Mouse (Mus musculus) telencephalon, adult 2 months (tissue): ENCODE measurements around the gene P3h4.
"Not testable (repeated sequence)": the region's sequence is repeated elsewhere in the genome, so short reads cannot be mapped to it uniquely, and the experiment has no call there.

Experiments used
- DNase-seq: peaks from one replicate; pipeline ENCODE4 v3.0.0-alpha.2; 2011; ENCODE audit warnings: low read depth, low spot score

Gene P3h4

DNA sequence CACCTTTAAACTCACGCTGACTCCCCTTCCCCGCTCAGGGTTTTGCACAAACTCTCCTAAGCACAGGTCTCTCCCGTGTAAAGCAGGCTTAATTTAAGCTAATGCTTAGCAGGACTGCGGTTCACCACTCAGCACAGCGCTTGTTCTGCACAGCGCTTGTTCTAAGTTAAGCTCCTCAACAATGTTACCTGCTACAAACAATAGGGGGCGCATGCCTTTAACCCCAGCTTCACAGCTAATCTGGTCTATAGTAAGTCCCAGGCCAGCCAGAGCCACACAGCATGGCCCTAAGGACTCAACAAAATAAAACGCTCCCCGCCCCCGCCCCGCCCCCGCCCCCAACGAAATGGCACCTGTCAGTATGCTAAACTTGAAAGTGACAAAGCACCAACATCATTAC lies 53.6 kb downstream of the P3h4 start:
- not testable (repeated sequence) for DNase-seq

DNA sequence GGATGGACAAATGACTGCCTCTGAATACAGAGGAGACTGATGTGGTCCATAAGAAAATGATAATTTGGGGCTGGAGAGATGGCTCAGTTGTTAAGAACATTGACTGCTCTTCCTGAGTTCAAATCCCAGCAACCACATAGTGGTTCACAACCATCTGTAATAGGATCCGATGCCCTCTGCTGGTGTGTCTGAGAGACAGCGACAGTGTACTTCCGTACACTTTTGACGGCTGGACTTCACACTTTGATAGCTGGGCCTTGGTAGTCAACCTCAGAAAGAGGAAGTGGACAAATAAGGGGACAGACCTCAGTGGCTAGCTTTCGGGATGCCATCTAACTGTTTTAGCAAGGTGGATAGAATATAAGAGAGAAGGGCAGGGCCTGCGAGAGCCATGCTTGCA lies 54.5 kb downstream of the P3h4 start:
- DNase-seq, result no peak
